Mouse (Mus musculus) liver, postnatal 0 days (tissue): ENCODE data around the gene 4430402I18Rik. TPM values are rescaled to one million over a fixed set of nuclear protein-coding genes. Genes with fewer than 3 reads are reported as not detected.

Experiments used
- ATAC-seq: fragments of 200-750 bp; cut with Nextera tagmentation; 2 replicates; pipeline ENCODE4 v1.8.0; 2017; ENCODE audit warnings: mild to moderate bottlenecking, moderate library complexity
- DNase-seq: peaks from one replicate; pipeline ENCODE4 v3.0.0-alpha.2; 2016
- H3K27ac ChIP-seq: fragments of 300-500 bp; sonication (generic); 2 replicates; pipeline ENCODE4 v1.5.1; 2014; ENCODE audit warnings: antibody characterized with exemption, moderate library complexity, mild to moderate bottlenecking, low read depth
- H3K27me3 ChIP-seq: fragments of 300-500 bp; sonication (generic); 2 replicates; pipeline ENCODE4 v1.6.1; 2014; ENCODE audit warnings: low read length, control low read depth, mixed read lengths; ENCODE audit not compliant: insufficient read depth
- H3K36me3 ChIP-seq: fragments of 300-500 bp; sonication (generic); replicated peaks from 2 replicates; pipeline ENCODE4 v1.6.1; 2014; ENCODE audit warnings: mild to moderate bottlenecking, control low read depth, low read length, moderate library complexity, mixed read lengths; ENCODE audit not compliant: insufficient read depth
- H3K4me1 ChIP-seq: fragments of 300-500 bp; sonication (generic); 2 replicates; pipeline ENCODE4 v1.6.1; 2014; ENCODE audit warnings: antibody characterized with exemption, mild to moderate bottlenecking, control low read depth; ENCODE audit not compliant: insufficient read depth
- H3K4me2 ChIP-seq: fragments of 300-500 bp; sonication (generic); 2 replicates; pipeline ENCODE4 v1.6.1; 2014; ENCODE audit warnings: low read depth, mild to moderate bottlenecking, low read length, moderate library complexity, mixed read lengths
- H3K4me3 ChIP-seq: fragments of 300-500 bp; sonication (generic); 2 replicates; pipeline ENCODE4 v1.5.1; 2014; ENCODE audit warnings: low read depth, low read length
- H3K9ac ChIP-seq: fragments of 300-500 bp; sonication (generic); replicated peaks from 2 replicates; pipeline ENCODE4 v1.6.1; 2014; ENCODE audit warnings: mild to moderate bottlenecking, moderate library complexity
- H3K9me3 ChIP-seq: fragments of 300-500 bp; sonication (generic); 2 replicates; pipeline ENCODE4 v1.6.1; 2016; ENCODE audit warnings: mild to moderate bottlenecking, control low read depth, low read length, mixed read lengths
- CTCF ChIP-seq: sonication (generic); IDR thresholded peaks from 2 replicates; pipeline ENCODE4 v1.5.1; 2016; ENCODE audit warnings: antibody characterized with exemption, low read depth
- EP300 ChIP-seq: IDR thresholded peaks from 2 replicates; pipeline ENCODE4 v1.6.1; 2016; ENCODE audit warnings: antibody characterized with exemption, low read depth, mild to moderate bottlenecking
- WGBS: fragments of 180-500 bp; shearing (Covaris S2); extraction: QIAGEN DNeasy Blood & Tissue Kit; methylation state at CpG from one replicate; pipeline ENCODE4 v1.1.7; 2014; ENCODE audit not compliant: insufficient replicate concordance; 5-methylcytosine and 5-hydroxymethylcytosine counted together
- polyA plus RNA-seq: library from polyadenylated mRNA; unstranded; fragments of >200 nt; fragmentation: Nextera tagmentation; extraction: Ambion mirVana; gene quantifications from 2 replicates; pipeline ENCODE4 v1.2.1, GENCODE M21; 2015

Gene 4430402I18Rik
- polyA plus RNA-seq, 1 experiment from 2014 or later = 8.1 TPM

DNA sequence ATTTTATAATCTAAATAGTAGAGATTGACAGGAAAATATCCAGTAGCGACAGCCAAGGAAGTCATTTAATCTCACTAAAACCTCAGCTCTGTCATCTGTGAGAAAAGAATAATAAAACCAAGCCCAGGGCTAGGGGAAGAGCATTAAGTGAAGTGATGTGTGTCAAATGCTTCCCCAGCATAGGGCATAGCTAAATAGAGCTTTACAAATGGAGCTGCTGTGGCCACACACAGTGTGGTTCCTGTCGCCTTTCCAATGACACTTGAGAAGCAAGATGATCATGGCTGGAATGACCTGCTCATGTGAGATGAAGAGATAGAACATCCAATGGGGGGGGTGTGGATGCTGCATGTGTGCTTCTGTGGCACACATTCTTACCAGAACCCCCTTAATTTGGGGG, 65.5 kb downstream of the 4430402I18Rik start:
- Histone ChIP-seq H3K4me3 (no peak overlapping the region), H3K9me3 (no peaks in the 10 kb centered on the region), H3K27ac (no peak overlapping the region), H3K4me2 (no peak overlapping the region), H3K9ac (no peak overlapping the region), H3K36me3 (no peaks in the 10 kb centered on the region), H3K27me3 (no peaks in the 10 kb centered on the region), H3K4me1 (no peaks in the 10 kb centered on the region)
- no peak for ATAC-seq
- 70% methylated on average over 2 of the region's 2 CpGs for WGBS
- DNase-seq = no peak
- no peak for TF ChIP-seq CTCF
- no peak for TF ChIP-seq EP300

DNA sequence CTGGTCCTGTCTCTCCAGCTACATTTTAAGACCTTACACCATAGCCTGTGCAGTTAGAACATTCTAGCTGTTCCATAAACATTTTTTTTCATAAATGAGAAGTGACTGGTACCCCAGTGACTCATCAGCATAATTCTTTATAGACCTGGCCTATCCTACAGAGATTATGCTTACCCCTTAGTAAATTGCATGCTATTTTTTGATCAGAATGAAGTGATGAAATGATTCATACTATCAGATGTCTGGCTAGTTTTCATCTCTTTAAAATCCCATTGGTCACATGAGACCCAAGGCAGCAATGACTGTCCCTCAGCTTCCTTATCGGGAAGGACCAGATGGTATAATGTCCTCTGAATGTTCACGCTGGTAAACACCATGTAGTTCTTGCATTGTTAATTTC, 66.8 kb downstream of the 4430402I18Rik start:
- Histone ChIP-seq H3K4me3 (no peak overlapping the region), H3K4me2 (no peak overlapping the region), H3K9me3 (no peaks in the 10 kb centered on the region), H3K27ac (no peak overlapping the region), H3K4me1 (no peaks in the 10 kb centered on the region), H3K27me3 (no peaks in the 10 kb centered on the region), H3K36me3 (no peaks in the 10 kb centered on the region), H3K9ac (no peak overlapping the region)
- ATAC-seq = no peak
- no peak for DNase-seq
- TF ChIP-seq EP300 (no peak), CTCF (no peak)
- WGBS = 80% methylated on average over 2 of the region's 2 CpGs

DNA sequence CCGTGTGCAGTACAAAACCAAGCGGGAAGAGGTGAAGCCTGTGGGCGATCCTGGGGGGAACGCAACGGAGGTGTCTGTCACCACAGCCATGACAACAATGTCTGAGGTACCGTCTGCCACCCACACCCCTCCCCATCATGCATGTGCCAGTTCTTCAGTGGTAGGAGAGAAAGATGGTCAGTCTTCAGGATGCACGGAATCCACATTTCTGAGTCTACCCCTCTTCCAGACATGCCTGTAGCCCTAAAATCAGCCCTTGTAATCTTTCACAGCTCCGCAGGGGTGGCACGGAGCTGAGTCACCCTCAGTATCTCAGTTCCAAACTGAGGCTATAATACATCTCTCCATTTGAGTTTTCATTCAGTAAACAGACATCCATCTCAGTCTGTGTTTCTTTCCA, 70.1 kb downstream of the 4430402I18Rik start:
- no peaks in the 10 kb centered on the region for H3K36me3 ChIP-seq
- no peaks in the 10 kb centered on the region for H3K4me1 ChIP-seq
- no peak overlapping the region for H3K27ac ChIP-seq
- TF ChIP-seq CTCF (no peak), EP300 (no peak)
- DNase-seq (no peak), ATAC-seq (no peak)
- H3K4me3 ChIP-seq = no peak overlapping the region
- H3K9ac ChIP-seq = no peak overlapping the region
- no peaks in the 10 kb centered on the region for H3K9me3 ChIP-seq
- no peaks in the 10 kb centered on the region for H3K27me3 ChIP-seq
- 66% methylated on average over 9 of the region's 9 CpGs for WGBS
- H3K4me2 ChIP-seq = no peak overlapping the region

DNA sequence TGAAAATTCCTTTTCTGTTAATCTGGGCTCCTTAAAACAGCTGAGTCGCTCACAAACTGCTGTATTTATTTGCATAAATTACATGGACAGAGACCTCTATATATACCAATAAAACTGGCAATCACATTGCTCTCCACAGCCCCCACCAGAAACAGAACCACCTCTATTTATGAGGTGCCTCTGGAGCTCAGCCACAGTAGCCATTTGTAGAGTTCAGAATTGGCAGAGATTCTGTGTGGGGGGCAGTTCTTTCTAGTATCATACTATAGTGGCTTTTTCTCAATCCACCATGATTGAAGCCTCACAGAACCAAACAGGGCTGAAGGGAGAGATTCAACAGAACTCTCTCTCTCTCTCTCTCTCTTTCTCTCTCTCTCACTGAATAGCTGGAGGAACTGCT, 71.0 kb downstream of the 4430402I18Rik start:
- Histone ChIP-seq H3K4me3 (no peak overlapping the region), H3K36me3 (no peaks in the 10 kb centered on the region), H3K27me3 (no peaks in the 10 kb centered on the region), H3K27ac (no peak overlapping the region), H3K9me3 (no peaks in the 10 kb centered on the region), H3K4me2 (no peak overlapping the region), H3K9ac (no peak overlapping the region), H3K4me1 (no peaks in the 10 kb centered on the region)
- TF ChIP-seq CTCF (no peak), EP300 (no peak)
- WGBS = 53% methylated on average over 1 of the region's 1 CpGs
- no peak for ATAC-seq
- no peak for DNase-seq

DNA sequence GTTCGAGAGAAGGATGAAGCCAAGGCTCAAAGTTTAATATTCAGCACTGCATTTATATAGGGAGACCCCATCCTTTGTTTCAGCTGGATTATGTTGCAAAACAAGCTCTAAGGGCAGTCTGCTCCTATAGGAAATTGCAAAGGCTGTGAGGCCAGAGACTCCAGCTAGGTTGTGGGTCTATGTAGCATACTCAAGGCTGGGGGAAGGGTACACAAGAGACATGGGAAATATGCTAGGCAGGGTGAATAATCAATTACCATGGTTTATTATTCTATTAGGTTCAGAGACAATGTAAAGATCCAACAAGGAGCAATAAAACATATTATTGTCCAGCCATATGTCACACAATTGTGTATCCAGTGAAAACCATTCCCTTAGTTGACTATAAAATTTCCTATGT, 75.7 kb downstream of the 4430402I18Rik start:
- TF ChIP-seq CTCF (no peak), EP300 (no peak)
- Histone ChIP-seq H3K9ac (no peak overlapping the region), H3K4me3 (no peak overlapping the region), H3K9me3 (no peaks in the 10 kb centered on the region), H3K4me2 (no peak overlapping the region), H3K36me3 (no peaks in the 10 kb centered on the region), H3K27ac (no peak overlapping the region), H3K27me3 (no peaks in the 10 kb centered on the region), H3K4me1 (no peaks in the 10 kb centered on the region)
- DNase-seq = no peak
- ATAC-seq = no peak
- WGBS = 95% methylated on average over 1 of the region's 1 CpGs

DNA sequence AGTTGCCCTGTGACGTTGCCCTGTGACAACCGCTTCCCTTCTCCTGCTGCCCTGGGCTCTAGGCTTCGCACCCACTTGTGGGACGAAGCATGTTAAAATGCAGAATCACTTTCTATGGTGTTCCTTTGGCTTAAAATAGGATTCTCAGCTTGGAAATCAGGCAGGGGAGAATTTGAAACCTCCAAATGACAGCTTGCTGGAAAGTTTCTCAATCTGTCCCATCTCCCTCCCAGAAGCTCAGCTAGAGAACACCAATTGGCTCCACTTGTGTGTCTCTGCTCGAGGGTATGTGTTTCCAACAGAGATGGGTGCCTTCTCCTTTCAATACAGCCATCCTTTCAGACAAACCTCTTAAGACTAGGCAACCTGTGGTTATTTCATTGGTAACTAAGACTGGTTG, 76.4 kb downstream of the 4430402I18Rik start:
- Histone ChIP-seq H3K9ac (no peak overlapping the region), H3K9me3 (no peaks in the 10 kb centered on the region), H3K27ac (no peak overlapping the region), H3K36me3 (no peaks in the 10 kb centered on the region), H3K4me1 (no peaks in the 10 kb centered on the region), H3K4me3 (no peak overlapping the region), H3K27me3 (no peaks in the 10 kb centered on the region), H3K4me2 (no peak overlapping the region)
- DNase-seq (no peak), ATAC-seq (no peak)
- TF ChIP-seq EP300 (no peak), CTCF (no peak)
- WGBS = 68% methylated on average over 5 of the region's 5 CpGs

DNA sequence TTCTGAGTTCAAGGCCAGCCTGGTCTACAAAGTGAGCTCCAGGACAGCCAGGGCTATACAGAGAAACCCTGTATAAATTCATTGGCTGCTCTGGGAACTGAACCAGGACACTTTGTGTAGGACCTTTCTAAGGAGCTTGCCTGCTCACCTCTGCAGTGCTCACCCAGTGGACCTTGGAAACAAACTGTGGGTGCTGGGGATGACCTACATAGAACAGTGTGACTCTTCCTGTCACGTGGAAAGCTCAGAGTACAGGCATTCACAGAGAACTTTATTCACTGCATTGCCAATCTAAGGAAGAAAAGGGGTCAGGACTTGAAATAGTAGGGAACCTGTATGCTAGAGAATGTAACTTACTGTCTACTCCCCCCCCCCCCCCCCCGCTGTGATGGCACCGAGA, 78.3 kb downstream of the 4430402I18Rik start:
- Histone ChIP-seq H3K27me3 (no peaks in the 10 kb centered on the region), H3K4me3 (no peak overlapping the region), H3K4me2 (no peak overlapping the region), H3K9ac (no peak overlapping the region), H3K4me1 (no peaks in the 10 kb centered on the region), H3K9me3 (no peaks in the 10 kb centered on the region), H3K27ac (no peak overlapping the region), H3K36me3 (no peaks in the 10 kb centered on the region)
- ATAC-seq (no peak), DNase-seq (no peak)
- TF ChIP-seq CTCF (no peak), EP300 (no peak)
- 33% methylated on average over 3 of the region's 3 CpGs for WGBS
